Mouse (Mus musculus) spleen, adult 18-20 months (tissue): ENCODE measurements around the gene Snx19.

Experiments used
- DNase-seq, 2 experiments: peaks; one replicate each; pipeline ENCODE4 v3.0.0; 2022; ENCODE audit warnings: mixed read lengths in 2 of 2

Snx19 gene

DNA sequence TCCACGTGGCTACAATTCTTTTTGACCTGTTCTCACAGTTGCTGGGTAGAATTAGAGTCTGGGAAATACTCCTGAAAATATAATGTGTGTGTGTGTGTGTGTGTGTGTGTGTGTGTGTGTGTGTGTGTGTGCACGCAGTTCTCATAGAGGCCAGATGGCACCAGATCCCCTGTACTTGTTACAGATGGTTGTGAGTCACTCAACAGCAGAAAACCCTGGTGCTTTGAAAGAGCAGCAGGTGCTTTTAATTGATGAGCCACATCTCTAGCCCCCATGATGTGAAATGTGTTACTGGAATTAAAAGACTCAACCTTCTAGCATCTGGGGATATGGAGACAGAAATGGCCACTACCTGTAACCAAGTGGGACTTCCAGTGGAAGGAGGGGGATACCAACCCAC is 58.3 kb downstream of the Snx19 start:
- DNase-seq, result no peak

- DNase-seq, result no peak
Measured at GRCm38 (mm10) chr9:30488384-30488783, 61.5 kb downstream of the Snx19 start.

DNA sequence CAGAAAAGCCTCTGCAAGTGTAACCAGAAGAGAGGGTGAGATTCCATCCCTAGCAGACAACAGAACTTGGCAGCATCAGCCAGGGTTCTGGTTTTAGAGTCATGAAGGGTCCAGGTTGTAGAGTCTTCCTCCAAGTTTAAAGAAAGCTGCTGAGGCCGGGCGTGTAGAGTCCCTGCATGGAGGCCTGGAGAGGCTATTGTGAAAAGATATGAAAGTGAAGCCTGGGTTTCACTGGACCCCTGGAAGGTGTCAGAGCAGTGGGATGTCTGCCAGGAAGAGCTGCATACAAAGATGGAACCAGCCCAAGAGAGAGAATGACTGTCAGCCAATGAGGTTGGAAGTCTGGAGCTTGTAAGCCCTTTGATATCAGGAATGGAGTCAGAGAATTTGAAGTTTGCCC is 67.5 kb downstream of the Snx19 start:
- DNase-seq, result no peak

DNA sequence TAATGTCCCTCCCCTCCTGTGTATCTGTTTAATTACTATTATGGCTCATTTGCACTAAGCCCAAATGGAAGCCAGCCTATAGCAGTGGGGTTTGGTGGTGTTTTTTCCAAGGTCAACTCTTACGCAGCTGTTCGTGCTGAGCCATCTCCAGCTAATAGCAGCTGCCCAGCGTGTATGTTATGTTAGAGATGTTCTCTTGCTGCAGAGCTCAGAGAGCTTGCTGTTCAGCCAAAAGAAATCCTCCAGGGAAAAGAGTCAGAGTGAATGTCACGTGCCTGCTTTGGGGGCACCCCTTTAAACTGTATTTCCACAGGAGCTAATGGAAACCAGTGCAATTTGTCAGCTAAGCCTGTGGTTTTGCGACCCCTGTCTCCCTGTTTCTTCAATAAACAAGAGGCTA is 82.1 kb downstream of the Snx19 start:
- no peak for DNase-seq

GRCm38 (mm10) chr9:30515953-30516352 is 89.0 kb downstream of the Snx19 start:
- DNase-seq, result no peak
